Mouse (Mus musculus): Measurements from ENCODE around the gene Thnsl2.

Thnsl2 gene

DNA sequence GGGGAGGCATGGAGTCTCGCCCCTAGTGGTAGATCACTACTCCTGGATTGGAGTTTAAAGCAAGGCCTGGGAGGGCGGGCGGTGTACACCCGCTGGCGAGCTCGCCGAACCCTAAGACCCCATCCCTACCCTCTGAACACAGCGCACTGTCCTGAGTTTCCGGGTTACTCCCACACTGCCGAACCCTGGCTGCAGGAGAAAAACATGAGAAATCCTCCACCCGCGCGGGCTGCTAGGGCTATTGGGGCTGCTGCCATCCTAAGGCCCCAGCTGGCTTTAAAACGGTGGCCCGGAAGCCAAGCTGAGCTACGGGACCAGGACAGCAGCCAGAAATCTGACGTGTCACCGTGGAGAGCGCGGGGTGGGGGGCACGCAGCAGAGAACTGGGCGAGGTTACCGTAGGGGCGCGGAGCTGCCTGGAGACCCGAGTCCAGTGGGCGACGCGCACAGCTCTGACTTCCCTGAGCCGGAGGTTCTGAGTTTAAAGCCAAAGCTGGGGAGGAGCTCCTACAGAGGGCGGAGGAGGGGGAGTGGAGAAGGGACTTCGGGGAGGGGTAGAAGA is at the start of gene Thnsl2:
Gene Thnsl2, minus strand, starts transcription at position 546 of the 562 bp plus-strand sequence.
- DNase-seq (ENCODE audit: low read depth, low spot score), result peak; percentile 13

DNA sequence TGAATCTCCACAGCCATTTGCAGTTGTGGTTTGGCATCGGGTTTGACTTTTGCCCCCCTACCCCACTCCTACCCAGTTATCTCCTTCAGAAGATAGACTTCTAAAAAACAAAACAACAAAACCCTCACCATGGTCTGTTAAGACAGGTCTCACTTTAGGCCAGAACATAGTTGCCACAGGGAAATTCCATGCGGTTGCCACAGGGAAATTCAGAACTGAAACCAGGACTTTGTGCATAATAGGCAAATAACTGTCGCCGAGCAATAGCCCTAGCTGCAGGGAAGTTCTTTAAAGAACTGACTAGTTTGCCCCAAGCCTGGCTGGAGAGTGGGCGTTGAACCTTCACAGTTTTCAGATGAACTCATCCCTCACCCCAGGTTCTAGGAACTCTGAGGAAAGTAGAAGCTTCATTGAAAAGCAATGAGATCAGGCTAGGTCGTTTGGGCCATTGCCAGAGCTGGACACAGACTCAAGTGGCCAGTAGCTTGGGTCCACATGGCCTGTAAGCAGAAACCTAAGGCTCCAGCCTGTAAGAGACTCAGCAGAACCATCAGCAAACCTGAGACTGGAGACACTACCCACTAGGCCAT is 49.0 kb upstream of the Thnsl2 start:
- DNase-seq (ENCODE audit: low read depth, low spot score), result no peak

DNA sequence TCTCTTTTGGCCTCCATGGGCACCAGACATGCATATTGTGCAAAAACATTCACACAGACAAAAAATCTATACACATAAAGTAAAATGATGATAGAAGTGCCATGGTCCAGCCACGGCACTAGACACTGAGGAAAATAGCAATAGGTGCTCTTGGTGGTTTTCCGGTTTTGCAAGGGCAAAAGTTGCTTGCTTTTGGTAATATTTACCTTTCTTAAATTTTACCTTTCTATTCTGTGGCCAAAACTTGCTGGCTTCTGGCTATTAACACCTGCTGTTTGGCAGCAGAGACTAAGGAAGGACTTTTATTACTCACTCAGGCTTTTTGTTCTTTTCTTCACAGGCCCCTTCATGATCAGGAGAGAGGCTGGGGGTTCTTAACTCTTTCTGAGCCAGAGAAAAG is 46.3 kb upstream of the Thnsl2 start:
- DNase-seq (ENCODE audit: low read depth, low spot score), result no peak

DNA sequence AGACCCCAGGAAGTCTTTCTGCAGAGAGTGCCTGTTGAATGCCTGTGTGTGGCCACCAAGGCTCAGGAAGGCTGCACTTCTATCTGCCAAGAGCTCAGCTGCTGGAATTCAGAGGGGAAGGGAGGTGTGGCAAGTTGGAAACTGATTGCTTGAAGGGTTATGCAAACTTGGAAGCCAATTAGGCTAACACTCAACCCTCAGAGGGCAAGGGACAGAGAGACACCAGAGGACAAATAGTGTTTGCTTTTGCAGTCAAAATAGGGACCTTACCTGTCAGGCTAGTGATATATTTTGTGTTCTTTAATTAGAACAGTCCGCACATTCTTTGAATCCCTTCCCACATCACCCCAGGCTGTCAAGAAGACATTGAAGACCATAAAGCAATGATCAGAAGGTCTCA is 45.3 kb upstream of the Thnsl2 start:
- no peak for DNase-seq (ENCODE audit: low read depth, low spot score)

DNA sequence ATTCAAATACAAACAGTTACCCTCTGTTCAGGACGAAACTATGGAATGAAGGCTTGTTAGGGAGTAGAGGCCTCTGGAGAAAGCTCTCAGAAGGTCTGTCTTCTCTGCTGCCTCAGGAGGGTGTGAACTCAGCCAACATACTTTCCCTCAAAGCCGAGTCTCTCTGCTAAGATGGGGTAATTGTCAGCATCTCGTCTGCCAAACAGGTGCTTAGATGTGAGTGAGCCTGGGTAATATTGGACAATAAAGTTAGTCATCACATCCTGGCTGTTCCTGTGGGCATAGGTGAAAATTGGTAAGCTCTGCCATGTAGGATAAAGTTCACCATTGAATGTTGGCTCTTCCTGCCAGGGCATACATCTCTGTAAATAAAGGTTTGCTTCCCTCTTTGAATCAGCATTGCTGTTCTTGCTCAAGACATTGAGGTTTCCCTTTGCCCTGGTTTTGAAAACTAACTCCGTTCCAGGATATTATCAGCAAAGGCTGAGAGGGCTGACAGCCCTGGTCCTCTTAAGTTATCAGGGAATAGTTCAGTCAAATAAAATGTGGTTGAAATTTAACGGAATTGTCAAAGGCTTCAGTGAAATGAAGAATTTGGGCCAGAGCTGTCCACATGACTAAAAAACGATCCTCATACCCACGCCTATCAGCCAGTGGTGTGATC is 40.8 kb upstream of the Thnsl2 start:
- DNase-seq (ENCODE audit: low read depth, low spot score), result no peak

DNA sequence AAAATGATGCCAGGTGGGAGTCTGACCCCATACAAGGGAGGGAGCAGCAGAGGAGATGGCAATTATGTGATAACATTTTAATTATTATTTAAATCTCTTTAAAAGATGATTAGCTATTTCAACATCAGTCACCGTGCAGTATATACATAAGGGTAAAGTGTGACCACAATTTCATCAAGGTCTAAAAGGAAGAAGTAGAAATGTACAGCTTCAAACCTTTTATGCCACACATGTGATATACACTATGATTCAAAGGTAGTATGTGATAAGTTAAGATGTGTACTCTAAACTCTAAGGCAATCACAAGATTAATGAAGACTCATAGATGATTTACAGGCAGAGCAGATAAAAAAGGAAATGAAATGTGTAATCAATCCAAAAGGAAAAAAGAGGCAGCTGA is 36.4 kb upstream of the Thnsl2 start:
- no peak for DNase-seq (ENCODE audit: low read depth, low spot score)

DNA sequence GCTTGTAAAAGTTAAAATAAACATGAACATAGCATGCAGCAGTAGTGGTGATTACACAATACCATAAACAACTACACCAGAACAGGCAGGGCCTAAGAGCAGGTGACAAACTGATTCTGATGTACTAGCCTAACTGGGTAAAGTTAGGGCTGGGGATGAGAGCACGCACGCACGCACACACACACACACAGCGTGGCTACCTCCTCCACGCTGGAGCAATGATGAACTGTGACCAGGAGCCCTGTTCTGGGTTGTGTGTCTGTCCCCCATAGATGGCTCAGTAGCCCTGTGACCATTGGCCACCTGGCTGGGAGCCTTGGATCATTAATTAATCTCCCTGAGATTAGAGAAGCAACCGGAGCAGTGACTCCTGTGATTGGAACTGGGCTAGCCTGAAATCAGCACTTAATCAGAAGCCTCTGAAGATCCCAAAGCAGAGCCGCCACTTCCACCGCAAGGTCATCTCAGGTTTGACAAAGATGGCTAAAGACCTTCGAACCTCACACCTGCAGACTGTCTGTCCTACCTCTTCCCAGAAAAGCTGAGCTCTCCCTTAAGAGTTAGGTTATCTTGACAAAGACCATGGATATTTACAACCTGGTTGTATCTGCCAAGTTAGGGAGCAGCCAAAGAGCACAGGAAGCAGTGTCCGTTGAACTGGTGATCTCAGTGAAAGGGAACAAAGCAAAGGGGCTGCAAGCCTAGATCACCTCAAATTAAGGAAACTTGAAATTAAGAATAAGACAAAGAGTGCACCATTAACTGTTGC is 28.8 kb upstream of the Thnsl2 start:
- no peak for DNase-seq (ENCODE audit: low read depth, low spot score)

DNA sequence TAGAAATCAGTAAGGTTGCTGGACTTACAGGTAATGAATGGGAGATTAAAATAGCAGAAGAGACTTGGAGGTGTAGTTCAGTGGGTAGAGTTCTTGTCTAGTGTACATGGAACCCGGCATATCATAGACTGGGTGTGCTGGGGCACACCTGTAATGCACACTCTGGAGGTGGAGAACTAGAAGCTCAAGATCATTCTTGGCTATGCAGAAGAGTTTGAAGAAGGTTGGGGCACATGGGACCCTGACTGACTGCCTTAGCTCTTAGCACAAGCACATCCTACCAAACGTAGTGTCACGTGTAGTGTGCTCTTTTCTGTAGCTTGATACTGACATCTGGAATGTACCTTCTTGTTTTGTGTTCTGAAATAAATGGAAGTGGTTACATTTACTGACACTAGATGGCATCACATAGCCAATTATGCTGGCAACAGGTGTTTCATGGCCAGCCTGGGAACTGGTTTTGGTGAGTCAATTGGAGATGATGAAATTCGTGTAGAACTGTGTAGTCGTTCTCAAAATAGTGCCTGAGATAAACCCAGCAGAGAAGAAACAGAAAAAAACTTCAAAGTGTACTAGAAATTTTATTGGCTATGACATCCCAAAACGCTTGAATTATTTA is 22.4 kb upstream of the Thnsl2 start:
- peak; percentile 83 for DNase-seq (ENCODE audit: low read depth, low spot score)

DNA sequence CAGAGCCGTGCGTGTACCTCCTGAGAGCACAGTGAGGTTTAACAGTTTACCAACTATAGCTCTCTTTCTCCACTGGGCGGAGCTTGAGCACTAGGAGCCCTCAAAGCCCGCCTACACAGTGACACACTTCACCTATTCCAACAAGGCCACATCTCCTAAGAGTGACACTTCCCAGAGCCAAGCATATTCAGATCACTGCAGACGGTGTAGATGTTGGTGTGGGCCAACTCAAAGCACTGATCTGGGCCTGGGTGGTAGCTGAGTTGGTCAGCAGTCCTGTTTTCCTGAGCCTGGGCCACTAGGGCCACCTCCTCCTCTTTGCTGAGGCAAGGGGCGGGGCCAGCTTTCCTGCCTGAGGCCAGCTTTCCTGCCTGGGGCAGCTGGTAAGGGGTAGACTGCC is 20.2 kb upstream of the Thnsl2 start:
- DNase-seq (ENCODE audit: low read depth, low spot score), result peak; percentile 16

DNA sequence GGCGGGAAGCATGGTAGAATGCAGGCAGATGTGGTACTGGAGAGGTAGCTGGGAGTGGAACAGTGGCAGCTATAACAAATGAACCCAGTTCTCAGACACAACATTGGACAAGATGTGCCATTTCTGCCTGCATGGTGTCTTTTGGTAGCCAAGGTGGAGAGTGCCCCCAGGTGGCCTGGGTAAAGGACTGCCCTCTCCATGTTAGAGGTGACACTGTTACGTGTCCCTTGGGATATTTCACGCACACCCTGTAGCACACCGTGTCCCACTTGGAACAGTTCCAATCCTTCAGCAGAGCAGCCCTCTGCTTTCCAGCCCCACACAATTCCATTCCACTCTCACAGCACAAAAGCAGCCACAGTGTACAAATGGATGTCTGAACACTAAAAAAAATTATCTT is 18.0 kb upstream of the Thnsl2 start:
- no peak for DNase-seq (ENCODE audit: low read depth, low spot score)

DNA sequence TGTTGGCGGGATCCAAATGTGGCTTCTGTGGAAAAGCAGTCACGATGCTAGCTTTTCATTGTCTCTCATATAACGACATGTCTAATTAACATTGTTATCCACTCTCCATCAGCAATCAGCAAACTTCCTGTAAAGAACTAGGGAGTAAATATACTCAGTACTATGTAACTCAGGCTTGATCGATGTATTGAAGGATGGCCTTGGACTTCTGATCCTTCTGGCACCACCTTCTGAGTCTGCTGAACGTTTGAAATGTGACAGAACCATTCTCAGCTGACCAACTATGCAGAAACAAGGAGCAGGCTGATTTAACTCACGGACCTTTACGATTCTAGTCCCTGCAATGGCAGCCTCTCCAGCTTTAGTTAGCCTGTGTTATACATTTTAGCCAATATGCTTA is 17.1 kb upstream of the Thnsl2 start:
- DNase-seq (ENCODE audit: low read depth, low spot score), result no peak

DNA sequence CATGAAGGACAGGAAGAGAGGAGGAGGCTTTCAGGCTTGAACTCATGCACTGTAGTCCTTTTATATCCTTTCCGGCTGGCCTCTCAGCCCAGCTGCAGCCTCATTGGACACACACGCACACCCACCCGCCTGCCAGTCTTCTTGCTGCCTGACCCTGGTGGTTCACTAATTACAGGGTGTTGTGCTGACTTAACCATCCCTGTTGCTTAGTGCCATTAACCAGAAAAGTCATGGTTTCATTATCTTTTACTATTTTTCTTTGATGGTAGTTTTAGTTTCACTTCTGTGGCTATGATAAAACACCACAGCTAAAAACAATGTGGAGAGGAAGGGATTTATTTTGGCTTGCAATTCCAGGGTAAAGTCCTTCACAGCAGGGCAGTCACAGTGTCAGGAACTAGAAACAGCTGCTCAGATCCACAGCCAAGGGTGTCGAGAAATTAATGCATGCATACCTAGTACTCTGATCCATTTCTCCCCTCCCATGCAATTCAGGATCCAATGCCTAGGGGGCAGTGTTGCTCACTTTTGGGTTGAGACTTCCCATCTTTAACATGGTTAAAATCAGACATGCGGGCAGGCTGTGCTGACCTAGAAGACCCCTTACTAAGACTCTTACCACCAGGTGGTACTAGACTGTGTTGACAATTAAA is 12.6 kb upstream of the Thnsl2 start:
- DNase-seq (ENCODE audit: low read depth, low spot score), result peak; percentile 35

DNA sequence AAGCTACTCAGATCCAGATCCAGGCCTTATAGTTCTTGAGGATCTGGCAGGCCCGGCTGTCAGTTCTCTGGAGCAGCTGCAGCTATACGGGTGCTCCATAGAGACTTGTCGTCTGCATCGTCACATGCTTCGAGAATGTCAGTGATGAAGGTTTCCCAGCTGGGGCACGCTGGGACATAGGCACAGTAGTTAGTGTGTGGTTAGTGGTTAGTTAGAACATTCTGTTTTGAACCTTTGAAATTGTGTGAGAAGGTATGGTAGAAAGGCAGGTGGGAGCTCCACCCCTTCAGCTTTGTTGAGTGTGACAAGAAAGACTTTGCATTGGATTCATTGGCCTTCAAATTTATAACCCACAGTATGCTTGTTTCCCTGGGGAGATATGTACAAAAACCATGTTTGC is 10.6 kb upstream of the Thnsl2 start:
- no peak for DNase-seq (ENCODE audit: low read depth, low spot score)

DNA sequence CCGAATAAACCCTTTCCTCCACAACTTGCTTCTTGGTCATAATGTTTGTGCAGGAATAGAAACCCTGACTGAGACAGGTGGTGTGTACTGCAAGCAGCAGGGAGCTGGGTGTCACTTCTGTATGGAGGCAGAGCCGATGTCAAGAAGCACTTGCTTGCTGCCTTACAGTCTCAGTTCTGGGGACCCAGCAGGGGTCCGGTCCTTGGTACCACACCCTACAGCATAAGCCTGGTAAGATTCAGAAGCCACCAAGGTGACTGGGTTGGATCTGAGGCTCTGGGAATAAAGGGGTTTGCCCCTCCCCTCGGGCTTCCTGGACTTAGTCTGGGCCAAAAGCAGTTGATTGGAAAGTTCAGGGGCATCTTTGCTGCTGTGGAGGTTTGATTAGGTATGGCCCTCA is 9.2 kb upstream of the Thnsl2 start:
- no peak for DNase-seq (ENCODE audit: low read depth, low spot score)

DNA sequence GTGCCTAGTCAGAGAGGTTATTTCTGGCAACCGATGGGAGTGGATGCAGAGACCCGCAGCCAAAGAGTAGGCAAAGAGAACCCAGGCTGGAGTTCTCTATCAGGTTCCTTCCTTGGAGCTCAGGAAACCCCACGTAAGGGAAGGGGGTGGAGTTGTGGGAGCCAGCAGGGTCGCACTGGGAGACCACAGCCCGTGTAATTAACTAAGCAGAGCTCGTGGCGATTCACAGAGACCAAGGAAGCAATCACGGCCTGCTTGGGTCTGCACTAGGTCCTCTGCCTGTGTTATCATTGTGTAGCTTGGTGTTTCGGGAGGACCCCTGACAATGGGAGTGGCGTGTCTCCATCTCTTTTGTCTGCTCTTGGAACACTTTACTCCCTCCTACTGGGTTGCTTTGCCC is 6.9 kb upstream of the Thnsl2 start:
- no peak for DNase-seq (ENCODE audit: low read depth, low spot score)

DNA sequence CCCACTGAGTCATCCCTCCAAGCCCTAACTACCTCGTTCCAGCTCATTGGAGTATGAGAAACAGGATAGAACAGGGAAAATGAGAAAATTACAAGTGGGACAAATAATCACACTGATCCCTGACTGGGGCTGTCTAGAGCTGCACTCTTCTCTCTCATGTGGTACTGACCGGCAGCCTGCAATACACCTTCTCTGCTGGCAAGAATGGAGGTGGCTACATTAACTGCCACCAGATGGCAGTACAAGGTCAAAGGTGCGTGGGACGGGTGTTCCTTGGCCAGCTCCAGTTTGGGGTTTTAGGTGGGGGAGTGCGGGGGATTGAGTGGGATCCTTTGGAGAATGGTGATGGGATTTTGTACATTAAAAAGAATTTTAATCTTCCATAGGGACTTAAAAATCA is 5.3 kb upstream of the Thnsl2 start:
- DNase-seq (ENCODE audit: low read depth, low spot score), result peak; percentile 64

DNA sequence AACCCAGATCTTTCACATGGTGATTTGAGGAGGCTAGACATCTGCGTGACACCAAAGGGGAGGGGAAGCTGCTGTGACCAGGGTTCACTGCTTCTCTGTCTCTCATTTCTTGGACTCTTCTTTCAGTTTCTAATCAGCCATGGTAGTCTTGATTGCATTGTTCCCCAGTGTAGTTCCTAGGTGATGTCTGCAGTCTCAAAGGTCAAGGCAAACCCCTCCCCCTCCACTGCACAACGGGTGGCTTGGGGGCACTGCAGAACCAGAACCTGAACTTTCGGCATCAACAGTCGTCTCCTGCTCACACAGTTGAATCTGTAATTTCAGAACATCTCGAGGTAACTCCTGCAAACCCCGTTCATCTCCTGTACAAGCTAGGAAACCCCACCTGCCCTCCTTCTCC is 4.1 kb upstream of the Thnsl2 start:
- DNase-seq (ENCODE audit: low read depth, low spot score), result no peak

DNA sequence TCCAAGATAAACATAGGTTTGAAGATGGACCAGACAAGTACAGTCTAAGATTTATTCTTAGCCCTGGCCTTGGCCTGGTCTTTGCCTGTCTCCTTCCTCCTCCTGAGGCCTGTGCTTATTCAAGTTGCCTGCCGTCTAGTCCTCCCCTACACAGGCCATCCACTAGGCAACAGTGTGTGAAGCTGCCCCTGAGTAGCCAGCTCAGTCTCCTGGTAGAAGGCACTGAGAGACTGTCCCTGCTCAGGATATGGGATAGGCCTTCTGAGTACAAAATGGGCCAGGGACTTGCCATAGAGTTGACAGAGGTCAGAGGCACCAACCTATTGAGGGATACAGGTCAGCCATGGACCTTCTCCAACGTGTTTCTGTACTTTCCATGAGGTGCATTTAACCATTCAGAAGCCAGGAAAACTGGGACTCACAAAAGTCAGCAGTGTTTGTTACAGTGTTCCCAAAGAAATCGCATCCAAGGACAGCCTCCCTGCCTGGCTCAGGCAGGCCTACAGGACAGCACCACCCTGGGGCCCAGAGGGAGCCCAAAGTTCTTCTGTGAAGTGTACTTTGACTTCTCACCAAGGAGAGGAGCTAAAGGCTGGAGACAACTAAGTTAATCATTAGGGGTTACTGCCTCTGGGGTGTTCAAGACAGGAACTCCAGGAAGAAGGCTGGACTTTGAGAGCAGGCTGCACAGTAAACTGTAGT is 1.2 kb upstream of the Thnsl2 start:
- DNase-seq (ENCODE audit: low read depth, low spot score), result no peak

DNA sequence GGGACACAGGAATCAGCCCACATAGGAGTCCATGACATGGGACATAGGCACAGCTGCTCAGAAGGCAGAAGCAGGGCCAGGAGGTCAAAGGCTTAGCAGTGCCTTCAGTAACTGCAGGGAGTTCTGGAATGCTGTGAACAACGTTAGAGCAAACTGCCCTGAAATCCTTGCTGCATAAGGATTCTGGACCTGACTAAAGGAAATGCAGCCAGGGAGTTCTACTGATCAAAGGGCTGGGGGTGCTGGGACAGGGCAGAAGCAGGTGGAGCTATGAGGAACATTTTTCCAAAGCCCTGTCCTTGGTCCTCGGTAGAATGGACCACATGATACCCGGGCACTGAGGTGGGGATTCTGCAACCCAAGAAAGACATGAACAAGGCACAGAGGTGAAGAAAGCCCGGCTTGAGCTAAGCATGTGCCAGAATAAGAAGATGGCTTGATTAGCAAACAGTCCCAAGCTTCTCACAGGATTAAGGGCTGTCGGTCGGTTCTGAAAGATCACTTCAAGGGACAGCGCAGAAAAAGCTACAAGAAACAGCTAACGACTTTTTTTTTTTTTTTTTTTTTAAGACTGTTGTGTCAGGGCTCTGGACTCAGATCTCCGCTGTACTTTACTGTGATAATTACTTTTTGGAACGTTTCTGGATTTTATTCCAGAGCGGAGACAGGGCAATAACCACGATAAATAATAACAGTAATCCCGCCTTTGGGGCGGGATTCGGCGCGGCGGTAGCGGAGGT is 915 bp downstream of the Thnsl2 start:
- no peak for DNase-seq (ENCODE audit: low read depth, low spot score)

DNA sequence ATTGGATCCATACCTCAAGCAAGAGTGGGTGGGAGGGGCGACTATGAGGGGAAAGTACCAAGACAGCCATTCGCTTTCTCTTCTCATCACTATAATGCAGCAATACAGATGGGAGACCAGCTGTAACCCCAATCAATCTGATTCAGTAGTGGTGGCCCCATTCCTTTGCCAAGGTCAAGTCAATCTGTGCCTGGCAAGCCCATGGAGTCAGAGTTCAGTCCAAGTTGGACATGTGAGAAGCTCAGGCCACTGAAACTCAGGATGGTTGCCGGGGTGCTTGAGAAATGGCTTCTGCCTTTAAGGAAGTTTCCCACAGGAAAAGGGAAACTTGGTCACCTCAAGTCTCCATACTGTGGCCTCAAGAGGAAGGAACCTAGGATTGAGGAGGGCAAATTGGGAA is 9.2 kb downstream of the Thnsl2 start:
- no peak for DNase-seq (ENCODE audit: low read depth, low spot score)
